Mouse (Mus musculus): ENCODE measurements around the gene Dpy19l1. TPM values are rescaled to one million over a fixed set of nuclear protein-coding genes. Genes with fewer than 3 reads are reported as not detected.

The Dpy19l1 gene
- polyA plus RNA-seq, 1 experiment: 2.3 TPM

GRCm38 (mm10) chr9:24390807-24391370 is 112.1 kb downstream of the Dpy19l1 start:
- peaks cover 7% of the 10 kb centered on the region; the same call in 1 of the 2 replicates for H3K4me1 ChIP-seq
- no peaks in the 10 kb centered on the region for H3K36me3 ChIP-seq (replicated peaks; ENCODE audit: low read length)
- TF ChIP-seq GATA1 (IDR thresholded peaks at IDR 0.05; ENCODE audit: borderline replicate concordance, low read length): no peak
- no peak for TF ChIP-seq FLI1 (IDR thresholded peaks at IDR 0.05; ENCODE audit: low read length)
- H3K27me3 ChIP-seq (replicated peaks): no peaks in the 10 kb centered on the region
- H3K4me3 ChIP-seq (replicated peaks): no peak overlapping the region
- 0 out of 2 replicates have a peak, but pooled peaks cover 7% of the 10 kb centered on the region for H3K9me3 ChIP-seq

- TF ChIP-seq GATA1 (IDR thresholded peaks at IDR 0.05; ENCODE audit: borderline replicate concordance, low read length) (no peak), FLI1 (IDR thresholded peaks at IDR 0.05; ENCODE audit: low read length) (no peak)
- Histone ChIP-seq H3K4me1 (peaks cover 5% of the 10 kb centered on the region), H3K9me3 (0 out of 2 replicates have a peak, but pooled peaks cover 4% of the 10 kb centered on the region), H3K4me3 (replicated peaks) (no peak overlapping the region), H3K27me3 (replicated peaks) (no peaks in the 10 kb centered on the region), H3K36me3 (replicated peaks; ENCODE audit: low read length) (no peaks in the 10 kb centered on the region)
These were observed 115.7 kb downstream of the Dpy19l1 start for GRCm38 (mm10) chr9:24387230-24387629.

GRCm38 (mm10) chr9:24379321-24379720 is 123.6 kb downstream of the Dpy19l1 start:
- H3K4me3 ChIP-seq (replicated peaks): no peak overlapping the region
- no peaks in the 10 kb centered on the region for H3K9me3 ChIP-seq
- peaks cover 3% of the 10 kb centered on the region for H3K27me3 ChIP-seq (replicated peaks)
- no peaks in the 10 kb centered on the region for H3K36me3 ChIP-seq (replicated peaks; ENCODE audit: low read length)
- peaks cover 45% of the 10 kb centered on the region for H3K4me1 ChIP-seq
- TF ChIP-seq GATA1 (IDR thresholded peaks at IDR 0.05; ENCODE audit: borderline replicate concordance, low read length) (no peak), FLI1 (IDR thresholded peaks at IDR 0.05; ENCODE audit: low read length) (no peak)

- Histone ChIP-seq H3K4me1 (peaks cover 47% of the 10 kb centered on the region), H3K9me3 (no peaks in the 10 kb centered on the region), H3K36me3 (replicated peaks; ENCODE audit: low read length) (no peaks in the 10 kb centered on the region), H3K4me3 (replicated peaks) (no peak overlapping the region), H3K27me3 (replicated peaks) (peaks cover 3% of the 10 kb centered on the region)
- TF ChIP-seq GATA1 (IDR thresholded peaks at IDR 0.05; ENCODE audit: borderline replicate concordance, low read length) (no peak), FLI1 (IDR thresholded peaks at IDR 0.05; ENCODE audit: low read length) (no peak)
These were observed 124.1 kb downstream of the Dpy19l1 start for GRCm38 (mm10) chr9:24378848-24379247.

Other genes starting within 250 kb of the Dpy19l1 start
- gene Cypt4, start 122.1 kb upstream of the Dpy19l1 start, polyA plus RNA-seq (2012; ENCODE audit: insufficient read depth, low replicate concordance): not detected in 2 replicates
- gene Dpy19l2, start 193.2 kb upstream of the Dpy19l1 start, polyA plus RNA-seq (2012; ENCODE audit: insufficient read depth, low replicate concordance): not detected in 2 replicates

Measured in megakaryocyte, embryonic 14.5 days (primary cell).